Mouse (Mus musculus) thymus, adult 2 months (tissue): ENCODE results near the gene Rmi2.

ENCODE experiments used
- CTCF ChIP-seq: fragments of 200-500 bp; IDR thresholded peaks from 2 replicates; pipeline ENCODE4 v1.5.1; 2012; ENCODE audit warnings: mild to moderate bottlenecking, control low read depth, low read length, moderate library complexity, borderline replicate concordance; ENCODE audit not compliant: control insufficient read depth, poor library complexity, insufficient read depth; ENCODE audit errors: extremely low read depth
- POLR2A ChIP-seq: fragments of 200-500 bp; IDR thresholded peaks from 2 replicates; pipeline ENCODE4 v1.6.1; 2012; ENCODE audit warnings: mild to moderate bottlenecking, low read length, control low read depth, moderate library complexity; ENCODE audit not compliant: control insufficient read depth, poor library complexity, insufficient read depth; ENCODE audit errors: extremely low read depth

- TF ChIP-seq CTCF (peak; percentile 75; the same call in 1 of the 2 replicates), POLR2A (no peak)
Measured at GRCm38 (mm10) chr16:10846503-10846902, 11.6 kb downstream of the Rmi2 start.
